Mouse (Mus musculus): ENCODE data around the gene Chkb.
"Not testable (repeated sequence)": the region's sequence is repeated elsewhere in the genome, so short reads cannot be mapped to it uniquely, and the experiment has no call there.

The Chkb gene

GRCm38 (mm10) chr15:89453865-89454478, 24.3 kb upstream of the Chkb start, which contains the start of gene Mapk8ip2:
Gene Mapk8ip2, plus strand, starts transcription at chr15:89453913.
- peak; percentile 86 to 92 for DNase-seq

- DNase-seq, result peak; percentile 17 to 28
Measured at GRCm38 (mm10) chr15:89452906-89453864, 23.5 kb upstream of the Chkb start.

GRCm38 (mm10) chr15:89442486-89443070, 12.9 kb upstream of the Chkb start:
- DNase-seq, result peak in 1 of 2 experiments; percentile 56

GRCm38 (mm10) chr15:89435878-89436277, 6.2 kb upstream of the Chkb start:
- DNase-seq, result no peak

GRCm38 (mm10) chr15:89434136-89434535, 4.4 kb upstream of the Chkb start:
- DNase-seq, result no peak

- peak; percentile 68 to 69 for DNase-seq
Measured at GRCm38 (mm10) chr15:89432946-89433345, 3.2 kb upstream of the Chkb start.

GRCm38 (mm10) chr15:89431806-89432205, 2.1 kb upstream of the Chkb start:
- no peak for DNase-seq

- no peak for DNase-seq
Measured at GRCm38 (mm10) chr15:89431271-89431670, 1.6 kb upstream of the Chkb start.

GRCm38 (mm10) chr15:89430771-89431170, 1.1 kb upstream of the Chkb start:
- not testable (repeated sequence) for DNase-seq

- peak; percentile 49 to 61 for DNase-seq
Measured at GRCm38 (mm10) chr15:89430341-89430740, 633 bp upstream of the Chkb start.

GRCm38 (mm10) chr15:89428821-89429351, 822 bp downstream of the Chkb start:
- no peak for DNase-seq

GRCm38 (mm10) chr15:89428136-89428790, 1.4 kb downstream of the Chkb start:
- DNase-seq, result peak in 1 of 2 experiments; percentile 37

- no peak for DNase-seq
Measured at GRCm38 (mm10) chr15:89426716-89427115, 3.0 kb downstream of the Chkb start.

GRCm38 (mm10) chr15:89425711-89426121, 4.0 kb downstream of the Chkb start, which contains the start of gene Cpt1b:
Gene Cpt1b, minus strand, starts transcription at chr15:89425863.
- no peak for DNase-seq

- DNase-seq, result no peak
Measured at GRCm38 (mm10) chr15:89424621-89425020, 5.1 kb downstream of the Chkb start.

- DNase-seq, result no peak
Measured at GRCm38 (mm10) chr15:89421938-89422337, 7.8 kb downstream of the Chkb start.

GRCm38 (mm10) chr15:89415282-89415681, 14.4 kb downstream of the Chkb start:
- DNase-seq, result no peak

- no peak for DNase-seq
Measured at GRCm38 (mm10) chr15:89410118-89410517, 19.6 kb downstream of the Chkb start, which contains the start of gene Syce3. Gene Syce3, minus strand, starts transcription at chr15:89410503.

GRCm38 (mm10) chr15:89406691-89407090, 23.0 kb downstream of the Chkb start:
- no peak for DNase-seq

- no peak for DNase-seq
Measured at GRCm38 (mm10) chr15:89404831-89405623, 24.7 kb downstream of the Chkb start.

GRCm38 (mm10) chr15:89402471-89402870, 27.2 kb downstream of the Chkb start:
- DNase-seq, result no peak

GRCm38 (mm10) chr15:89399716-89400115, 30.0 kb downstream of the Chkb start:
- no peak for DNase-seq

All from cerebellum, postnatal 10 days (tissue).